Mouse (Mus musculus) E14TG2a.4 (cell line): ENCODE results near the gene Exoc3l.

Source experiments
- CTCF ChIP-seq: conservative IDR thresholded peaks from 2 replicates; pipeline ENCODE4 v1.5.1; 2014; ENCODE audit warnings: low read length
- POU5F1 ChIP-seq: IDR thresholded peaks from 2 replicates; pipeline ENCODE4 v1.6.1; 2014; ENCODE audit warnings: low read length, borderline replicate concordance

DNA sequence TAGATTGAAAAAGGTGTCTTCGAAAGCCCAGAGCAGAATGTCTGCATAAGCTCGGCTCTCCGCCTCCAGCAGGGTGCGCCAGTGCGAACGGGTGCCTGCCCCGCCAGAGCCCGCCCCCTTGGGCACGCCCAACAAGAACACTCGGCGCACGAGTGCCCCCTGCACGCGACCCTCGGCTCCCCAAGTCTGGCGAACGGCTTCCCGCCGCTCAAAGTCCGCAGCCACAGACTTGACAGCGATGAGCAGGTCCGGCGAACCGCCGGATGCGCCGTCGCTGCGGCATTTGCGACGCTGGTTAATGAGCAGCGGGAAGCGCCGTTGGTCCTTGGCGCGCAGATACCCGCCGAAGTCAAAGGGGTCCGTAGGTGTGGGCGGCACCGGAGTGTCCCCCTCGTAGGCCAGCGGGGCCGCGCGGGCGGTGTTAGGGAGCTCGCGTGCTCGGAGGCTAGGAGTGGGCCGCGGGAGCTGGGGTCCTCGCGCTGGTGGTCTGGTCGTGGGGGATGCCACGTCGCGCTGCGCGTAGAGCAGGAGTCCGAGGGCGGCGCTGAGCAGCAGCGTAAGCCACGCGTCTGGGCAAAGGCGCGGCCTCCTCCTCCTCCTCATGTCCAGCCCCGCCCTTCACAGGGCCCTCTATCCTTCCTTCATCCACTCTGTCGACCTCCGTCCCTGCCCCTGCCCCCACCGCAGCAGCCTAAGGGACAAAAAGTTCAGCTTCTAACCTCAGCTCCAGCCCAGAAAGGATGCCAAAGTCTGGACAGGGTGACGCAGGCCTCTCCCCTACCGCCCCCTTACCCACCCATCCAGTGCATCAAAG is 41.5 kb downstream of the Exoc3l start:
- TF ChIP-seq CTCF (peak; percentile 37; the same call in 1 of the 2 replicates), POU5F1 (no peak)
